Mouse (Mus musculus) heart, embryonic 15.5 days (tissue): Measurements from ENCODE around the gene Gm49387. TPM values are rescaled to one million over a fixed set of nuclear protein-coding genes. Genes with fewer than 3 reads are reported as not detected.

ENCODE experiments used
- ATAC-seq: fragments of 200-750 bp; cut with Nextera tagmentation; replicated peaks from 2 replicates; pipeline ENCODE4 v1.8.0; 2017; ENCODE audit warnings: low read depth, moderate TSS enrichment; ENCODE audit not compliant: insufficient number of reproducible peaks, insufficient read depth, low FRiP score
- H3K27ac ChIP-seq: fragments of 300-500 bp; sonication (generic); 2 replicates; pipeline ENCODE4 v1.5.1; 2015; ENCODE audit warnings: mild to moderate bottlenecking, inconsistent platforms
- H3K27me3 ChIP-seq: fragments of 300-500 bp; sonication (generic); 2 replicates; pipeline ENCODE4 v1.6.1; 2015; ENCODE audit warnings: inconsistent platforms
- H3K36me3 ChIP-seq: fragments of 300-500 bp; sonication (generic); 2 replicates; pipeline ENCODE4 v1.6.1; 2015; ENCODE audit warnings: mild to moderate bottlenecking, inconsistent platforms
- H3K4me1 ChIP-seq: fragments of 300-500 bp; sonication (generic); replicated peaks from 2 replicates; pipeline ENCODE4 v1.6.1; 2015; ENCODE audit warnings: inconsistent platforms
- H3K4me2 ChIP-seq: fragments of 300-500 bp; sonication (generic); 2 replicates; pipeline ENCODE4 v1.6.1; 2015; ENCODE audit warnings: inconsistent platforms, mild to moderate bottlenecking, moderate library complexity
- H3K4me3 ChIP-seq: fragments of 300-500 bp; sonication (generic); 2 replicates; pipeline ENCODE4 v1.5.1; 2015; ENCODE audit warnings: mild to moderate bottlenecking, inconsistent platforms
- H3K9ac ChIP-seq: fragments of 300-500 bp; sonication (generic); 2 replicates; pipeline ENCODE4 v1.6.1; 2015; ENCODE audit warnings: mild to moderate bottlenecking, inconsistent platforms
- H3K9me3 ChIP-seq: fragments of 300-500 bp; sonication (generic); replicated peaks from 2 replicates; pipeline ENCODE4 v1.6.1; 2016; ENCODE audit warnings: inconsistent platforms
- WGBS: fragments of 180-500 bp; shearing (Covaris S2); methylation state at CpG from one replicate; pipeline ENCODE4 v1.1.7; 2015; ENCODE audit warnings: mixed read lengths; 5-methylcytosine and 5-hydroxymethylcytosine counted together
- polyA plus RNA-seq: library from polyadenylated mRNA; unstranded; fragments of >200 nt; fragmentation: Nextera tagmentation; extraction: Ambion mirVana; gene quantifications from 2 replicates; pipeline ENCODE4 v1.2.1, GENCODE M21; 2015

Gene Gm49387
- polyA plus RNA-seq, 1 experiment from 2014 or later, result 2.6 TPM

DNA sequence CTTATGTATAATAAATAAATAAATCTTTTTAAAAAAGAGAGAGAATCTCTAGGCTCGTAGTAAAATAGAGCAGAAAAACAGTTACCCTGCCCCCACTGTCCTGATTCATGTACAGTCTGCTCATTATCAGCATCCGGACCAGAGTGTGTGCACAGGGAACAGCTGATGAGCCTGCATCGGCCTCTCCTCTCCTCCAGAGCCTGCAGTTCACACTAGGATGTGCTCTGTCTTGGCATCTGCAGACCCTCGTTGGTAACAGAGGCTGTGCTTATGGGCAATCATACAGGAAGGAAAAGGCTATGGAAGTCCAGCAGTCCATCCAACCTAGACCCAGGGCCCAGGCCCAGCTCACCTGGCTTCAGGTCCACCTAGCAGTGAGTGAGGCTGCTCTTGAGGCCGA is 11.4 kb upstream of the Gm49387 start:
- Histone ChIP-seq H3K4me2 (no peak overlapping the region), H3K9ac (no peak overlapping the region), H3K36me3 (no peaks in the 10 kb centered on the region), H3K27ac (no peak overlapping the region), H3K4me1 (peaks cover 16% of the 10 kb centered on the region), H3K9me3 (no peaks in the 10 kb centered on the region), H3K27me3 (no peaks in the 10 kb centered on the region), H3K4me3 (no peak overlapping the region)
- ATAC-seq, result no peak
- WGBS, result 44% methylated on average over 5 of the region's 5 CpGs

DNA sequence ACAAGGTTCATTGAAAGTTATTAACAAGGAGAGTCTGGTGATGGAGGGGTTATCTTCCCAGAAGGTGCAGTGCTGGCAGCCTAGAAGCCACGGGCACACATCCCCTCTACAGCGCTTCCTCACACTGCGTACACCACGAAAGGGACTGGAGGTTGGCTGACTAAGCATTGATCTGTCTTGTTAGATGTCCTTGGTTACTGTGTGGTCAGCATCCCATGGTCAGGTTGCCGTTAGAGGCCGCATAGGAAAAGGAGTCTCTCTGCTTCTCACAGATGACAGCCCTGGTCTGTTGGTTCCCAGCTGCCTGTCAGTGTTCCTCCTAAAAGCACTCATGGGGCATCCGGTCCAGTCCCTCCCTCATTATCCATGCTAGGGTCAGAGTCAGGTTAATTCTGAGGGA is 10.5 kb upstream of the Gm49387 start:
- Histone ChIP-seq H3K9me3 (no peaks in the 10 kb centered on the region), H3K36me3 (no peaks in the 10 kb centered on the region), H3K4me2 (no peak overlapping the region), H3K4me1 (peaks cover 13% of the 10 kb centered on the region), H3K27ac (no peak overlapping the region), H3K9ac (no peak overlapping the region), H3K27me3 (no peaks in the 10 kb centered on the region), H3K4me3 (no peak overlapping the region)
- 64% methylated on average over 7 of the region's 7 CpGs for WGBS
- no peak for ATAC-seq

DNA sequence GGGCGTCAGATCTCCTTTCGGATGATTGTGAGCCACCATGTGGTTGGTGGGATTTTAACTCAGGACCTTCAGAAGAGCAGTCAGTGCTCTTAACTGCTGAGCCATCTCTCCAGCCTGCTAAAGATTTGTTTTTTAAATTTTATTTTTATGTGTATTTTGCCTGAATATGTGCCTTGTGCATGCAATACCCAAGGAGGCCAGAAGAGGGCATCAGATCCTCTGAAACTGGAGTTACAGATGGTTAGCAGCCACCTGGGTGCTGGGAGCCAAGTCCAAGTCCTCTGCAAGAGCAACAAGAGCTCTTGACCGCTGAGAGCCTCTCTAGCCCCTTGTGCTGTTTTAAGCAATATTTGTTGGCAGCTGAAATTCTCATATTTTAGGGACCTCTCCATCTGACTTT is 9.7 kb upstream of the Gm49387 start:
- no peak overlapping the region for H3K4me3 ChIP-seq
- H3K9ac ChIP-seq, result no peak overlapping the region
- H3K27me3 ChIP-seq, result no peaks in the 10 kb centered on the region
- H3K4me2 ChIP-seq, result no peak overlapping the region
- 96% methylated on average over 3 of the region's 3 CpGs for WGBS
- H3K27ac ChIP-seq, result no peak overlapping the region
- no peak for ATAC-seq
- no peaks in the 10 kb centered on the region for H3K9me3 ChIP-seq
- H3K4me1 ChIP-seq, result peaks cover 13% of the 10 kb centered on the region
- H3K36me3 ChIP-seq, result no peaks in the 10 kb centered on the region

DNA sequence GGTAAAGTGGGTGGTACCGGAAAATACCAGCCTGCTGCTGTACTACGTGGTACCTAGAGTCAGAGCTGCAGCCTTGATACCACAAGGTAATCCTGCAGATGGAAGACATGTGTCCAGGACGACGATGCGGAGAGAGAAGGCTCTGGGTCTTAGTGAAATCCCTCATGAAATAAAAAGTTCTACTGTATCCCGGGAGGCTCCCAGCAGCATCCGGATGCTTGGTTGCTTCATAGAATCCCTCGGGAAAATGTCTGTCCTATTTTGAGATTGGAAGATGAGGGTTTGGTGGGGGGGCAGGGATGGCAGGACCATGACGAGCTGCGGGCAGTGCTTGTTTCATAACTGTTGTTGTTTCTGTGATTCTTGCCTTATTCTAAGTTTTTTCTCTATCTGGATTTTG is 7.3 kb upstream of the Gm49387 start:
- WGBS, result 83% methylated on average over 10 of the region's 10 CpGs
- no peak overlapping the region for H3K9ac ChIP-seq
- H3K27ac ChIP-seq, result no peak overlapping the region
- no peaks in the 10 kb centered on the region for H3K36me3 ChIP-seq
- no peak overlapping the region for H3K4me2 ChIP-seq
- H3K27me3 ChIP-seq, result no peaks in the 10 kb centered on the region
- H3K9me3 ChIP-seq, result no peaks in the 10 kb centered on the region
- ATAC-seq, result no peak
- H3K4me3 ChIP-seq, result no peak overlapping the region
- H3K4me1 ChIP-seq, result peaks cover 9% of the 10 kb centered on the region

DNA sequence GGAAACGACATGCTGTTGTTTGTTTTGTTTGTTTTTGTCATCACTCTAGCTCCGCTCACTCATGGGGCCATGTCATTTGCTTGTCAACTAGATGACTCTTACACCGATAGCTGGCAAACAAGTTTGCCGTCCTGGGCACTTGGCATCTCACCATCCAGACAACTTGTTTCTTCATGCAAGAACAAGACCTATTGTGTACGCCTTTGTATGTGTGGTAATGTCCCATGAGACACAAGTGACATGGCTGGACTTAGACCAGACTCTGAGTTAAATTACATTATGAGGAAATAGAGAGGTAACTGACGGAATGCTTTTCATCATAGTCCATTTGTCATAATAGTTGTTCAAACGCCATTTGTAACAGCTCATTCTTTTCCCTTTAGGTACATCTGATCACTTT is 5.2 kb upstream of the Gm49387 start:
- peaks cover 11% of the 10 kb centered on the region for H3K4me1 ChIP-seq
- no peaks in the 10 kb centered on the region for H3K27me3 ChIP-seq
- no peak for ATAC-seq
- H3K9ac ChIP-seq, result no peak overlapping the region
- 87% methylated on average over 7 of the region's 7 CpGs for WGBS
- H3K4me3 ChIP-seq, result no peak overlapping the region
- no peaks in the 10 kb centered on the region for H3K36me3 ChIP-seq
- H3K27ac ChIP-seq, result no peak overlapping the region
- H3K4me2 ChIP-seq, result no peak overlapping the region
- H3K9me3 ChIP-seq, result no peaks in the 10 kb centered on the region

DNA sequence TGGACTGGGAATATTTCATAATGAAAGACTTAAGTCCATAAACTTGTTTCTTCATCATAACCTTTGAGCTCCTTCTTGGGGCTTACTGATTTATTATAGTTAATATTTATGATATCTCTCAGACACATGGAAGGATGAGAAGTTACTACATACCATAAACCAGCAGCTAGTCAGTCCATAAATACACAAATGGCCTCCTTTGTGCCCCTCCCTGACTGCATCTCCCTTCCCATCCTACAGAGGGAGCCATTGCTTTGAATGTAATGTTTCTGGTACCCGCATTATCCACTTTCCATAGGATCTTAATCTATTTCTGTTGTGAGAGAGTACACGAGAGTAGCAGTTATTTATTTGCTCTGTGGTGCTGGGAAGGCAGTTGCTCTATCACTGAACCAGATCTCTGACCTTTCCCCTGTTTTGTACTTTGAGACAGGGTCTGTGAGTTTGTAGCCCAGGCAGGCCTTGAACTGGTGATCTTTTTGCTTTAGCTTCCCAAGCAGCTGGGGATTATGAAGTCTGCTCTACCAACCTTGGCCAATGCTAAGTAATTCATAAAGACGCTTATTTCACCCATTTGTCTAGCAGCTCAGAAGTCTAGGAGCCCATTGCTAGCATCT is 4.4 kb upstream of the Gm49387 start:
- no peak overlapping the region for H3K9ac ChIP-seq
- H3K4me1 ChIP-seq, result peaks cover 14% of the 10 kb centered on the region
- no peaks in the 10 kb centered on the region for H3K27me3 ChIP-seq
- WGBS, result 71% methylated on average over 3 of the region's 3 CpGs
- H3K4me3 ChIP-seq, result no peak overlapping the region
- H3K9me3 ChIP-seq, result no peaks in the 10 kb centered on the region
- ATAC-seq, result no peak
- H3K27ac ChIP-seq, result no peak overlapping the region
- no peak overlapping the region for H3K4me2 ChIP-seq
- H3K36me3 ChIP-seq, result no peaks in the 10 kb centered on the region

DNA sequence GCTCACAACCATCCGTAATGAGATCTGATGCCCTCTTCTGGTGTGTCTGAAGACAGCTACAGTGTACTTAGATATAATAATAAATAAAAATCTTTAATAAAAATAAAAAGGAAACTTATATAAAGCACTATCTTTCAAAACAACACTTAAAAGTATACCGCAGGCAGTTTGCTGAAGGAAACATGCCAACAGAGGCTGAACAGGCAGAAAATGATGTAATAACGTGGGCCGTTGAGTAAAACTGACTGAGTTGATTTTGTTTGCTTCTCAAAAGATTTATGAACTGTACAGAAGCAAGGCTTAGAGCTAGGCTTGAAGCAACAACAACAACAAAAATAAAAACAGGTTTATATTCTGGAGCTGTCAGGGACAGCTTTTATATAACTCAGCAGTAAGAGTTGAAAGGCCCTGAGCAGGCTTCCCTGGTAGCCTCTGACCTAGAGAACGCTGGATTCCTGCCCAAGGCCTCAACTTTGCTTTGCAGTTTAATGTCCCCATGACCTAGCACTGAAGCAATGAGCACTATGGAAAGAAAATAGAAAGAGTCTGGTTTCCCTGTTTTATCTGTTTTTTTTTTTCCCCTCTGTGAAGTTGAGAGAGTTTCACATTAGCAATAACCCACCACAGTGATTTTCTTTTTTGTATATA is 3.6 kb upstream of the Gm49387 start:
- no peak overlapping the region for H3K4me3 ChIP-seq
- no peaks in the 10 kb centered on the region for H3K27me3 ChIP-seq
- no peak overlapping the region for H3K4me2 ChIP-seq
- peaks cover 16% of the 10 kb centered on the region for H3K4me1 ChIP-seq
- H3K9ac ChIP-seq, result no peak overlapping the region
- WGBS, result 85% methylated on average over 5 of the region's 5 CpGs
- no peak overlapping the region for H3K27ac ChIP-seq
- no peaks in the 10 kb centered on the region for H3K9me3 ChIP-seq
- no peaks in the 10 kb centered on the region for H3K36me3 ChIP-seq
- no peak for ATAC-seq

DNA sequence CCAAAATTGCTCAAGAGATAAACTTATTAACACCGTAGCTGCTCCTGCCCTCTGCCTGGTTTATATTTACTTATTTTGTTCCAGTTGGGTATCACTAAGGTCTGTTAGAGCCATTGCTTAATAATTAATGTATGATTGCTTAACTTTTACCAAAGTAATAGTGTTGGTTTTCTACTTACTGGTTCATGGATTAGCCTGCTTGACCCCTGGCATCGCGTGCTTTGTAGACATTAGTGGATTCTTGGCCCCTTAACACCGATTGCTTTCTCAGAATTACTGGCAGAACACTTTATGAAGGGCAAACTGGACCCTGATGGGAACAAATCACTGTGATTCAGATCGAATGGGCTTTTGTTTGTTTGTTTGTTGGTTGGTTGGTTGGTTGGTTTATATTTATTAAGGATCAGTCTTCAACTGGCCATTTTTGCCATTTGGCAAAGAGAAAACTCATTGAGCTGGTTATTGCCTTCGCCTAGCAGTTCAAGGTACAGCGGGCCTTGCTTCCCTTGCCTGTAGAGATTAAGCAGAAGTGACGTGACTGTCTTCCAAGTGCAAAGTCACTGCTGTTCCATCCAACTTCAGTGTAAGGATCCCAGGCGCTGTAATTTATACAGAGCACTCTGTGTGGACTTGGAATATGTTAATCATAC is 953 bp upstream of the Gm49387 start:
- Histone ChIP-seq H3K9me3 (no peaks in the 10 kb centered on the region), H3K27ac (peak overlapping the region; percentile 90), H3K36me3 (no peaks in the 10 kb centered on the region), H3K4me2 (peak overlapping the region; percentile 90), H3K4me1 (peaks cover 12% of the 10 kb centered on the region), H3K4me3 (peak overlapping the region; percentile 83), H3K9ac (peak overlapping the region; percentile 71), H3K27me3 (no peaks in the 10 kb centered on the region)
- 67% methylated on average over 9 of the region's 9 CpGs for WGBS
- no peak for ATAC-seq

DNA sequence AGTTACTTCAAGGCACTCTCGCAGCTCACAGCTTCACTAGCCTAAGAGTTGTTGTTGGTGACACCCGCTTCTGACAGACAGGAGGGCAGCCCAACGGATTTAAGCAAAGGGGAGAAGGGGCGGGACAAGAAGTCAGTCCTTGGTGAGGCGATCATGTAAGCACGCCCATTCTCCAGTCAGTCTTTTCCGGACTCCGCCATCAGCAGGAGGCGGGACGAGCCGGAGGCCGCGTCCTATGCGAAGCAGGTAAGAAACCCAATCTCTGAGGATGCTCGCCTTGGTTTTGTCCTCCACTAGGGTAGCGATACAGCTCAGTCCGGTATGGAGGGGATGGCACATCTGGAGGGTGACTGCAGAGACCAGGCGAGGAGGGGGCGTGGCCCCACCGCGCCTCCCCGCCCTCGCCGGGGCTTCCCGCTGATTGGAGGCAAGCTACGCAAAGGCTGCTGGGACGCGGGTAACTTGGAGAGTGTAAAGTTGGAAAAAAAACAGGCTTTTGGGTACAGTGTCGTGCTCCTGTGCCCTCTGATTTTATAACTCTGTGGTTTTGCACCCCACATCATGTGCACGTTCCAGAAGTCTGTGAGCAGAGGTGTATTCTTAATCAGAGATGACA is 320 bp upstream of the Gm49387 start, which contains the start of the genes Btd and Hacl1:
TSS of gene Btd (plus strand) at position 139 of the 616 bp plus-strand sequence.
TSS of gene Hacl1 (minus strand) at position 397 of the 616 bp plus-strand sequence.
- Histone ChIP-seq H3K4me3 (peak within 1 kb of the TSS; percentile 83), H3K27ac (peak within 1 kb of the TSS; percentile 90), H3K4me2 (peak within 1 kb of the TSS; percentile 90), H3K4me1 (peaks cover 12% of the 10 kb centered on the region), H3K27me3 (no peaks in the 10 kb centered on the region), H3K36me3 (no peaks in the 10 kb centered on the region), H3K9me3 (no peaks in the 10 kb centered on the region), H3K9ac (peak within 1 kb of the TSS; percentile 71)
- under 1% methylated on average over 30 of the region's 30 CpGs for WGBS
- peak; percentile 98 for ATAC-seq

DNA sequence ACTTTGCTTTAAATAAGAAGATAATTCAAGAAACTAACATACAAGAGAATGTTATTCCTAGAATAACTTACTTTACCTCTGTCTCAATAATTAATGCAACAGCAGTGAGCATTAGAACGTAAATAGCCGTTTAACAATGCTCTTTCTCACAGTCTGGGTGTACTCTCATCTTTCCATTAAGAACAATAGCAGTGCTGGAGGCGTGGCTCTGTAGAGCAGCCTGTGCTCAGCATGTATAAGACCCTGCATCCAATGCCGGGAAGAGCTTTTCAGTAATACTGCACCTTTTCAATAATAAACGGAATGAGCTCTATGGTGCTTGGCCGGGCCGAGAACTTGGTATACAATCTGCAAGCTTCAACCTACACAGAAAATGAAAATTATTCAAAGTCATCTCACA is 10.0 kb downstream of the Gm49387 start:
- Histone ChIP-seq H3K36me3 (no peaks in the 10 kb centered on the region), H3K4me1 (no peaks in the 10 kb centered on the region), H3K4me3 (no peak overlapping the region), H3K4me2 (no peak overlapping the region), H3K27ac (no peak overlapping the region), H3K9ac (no peak overlapping the region), H3K27me3 (no peaks in the 10 kb centered on the region), H3K9me3 (no peaks in the 10 kb centered on the region)
- 76% methylated on average over 7 of the region's 7 CpGs for WGBS
- no peak for ATAC-seq

DNA sequence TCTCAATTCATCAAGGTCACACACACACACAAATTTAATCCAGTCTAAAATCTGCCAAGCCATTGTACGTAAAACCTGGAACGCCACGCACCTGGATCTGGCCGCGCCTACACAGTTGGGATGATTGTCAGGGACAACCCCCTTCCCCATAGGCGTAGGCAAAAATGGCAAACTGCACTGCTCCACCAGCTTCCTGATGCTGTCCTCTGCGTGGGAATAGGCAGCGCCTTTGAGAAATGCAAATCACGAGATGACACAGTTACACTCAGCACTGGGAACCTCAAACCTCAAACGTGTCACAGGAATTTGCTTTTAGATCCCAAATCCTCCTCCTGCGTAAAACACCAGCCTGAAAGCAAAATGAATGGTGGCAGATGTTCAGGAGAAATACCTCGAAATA is 17.9 kb downstream of the Gm49387 start:
- Histone ChIP-seq H3K4me2 (no peak overlapping the region), H3K27me3 (no peaks in the 10 kb centered on the region), H3K36me3 (no peaks in the 10 kb centered on the region), H3K4me1 (peaks cover 3% of the 10 kb centered on the region; the same call in 1 of the 2 replicates), H3K9me3 (no peaks in the 10 kb centered on the region), H3K4me3 (no peak overlapping the region), H3K9ac (no peak overlapping the region), H3K27ac (no peak overlapping the region)
- 85% methylated on average over 12 of the region's 12 CpGs for WGBS
- no peak for ATAC-seq
